Mouse (Mus musculus) v-Abl transformed pro-B cells (cell line): ENCODE measurements at regions not wholly inside any gene's neighbourhood (a gene's known extent, or its start where the extent isn't known, plus 50 kb on each side); places are given as distances from the start of the nearest gene placed in this dataset.

Source experiments
- in situ Hi-C, 2 experiments: fragments of 400-800 bp; cut with MboI; formaldehyde crosslinking; loops; one replicate each; pipeline ENCODE4 v1.15.1; 2025; ENCODE audit not compliant: unreplicated experiment in 2 of 2

DNA sequence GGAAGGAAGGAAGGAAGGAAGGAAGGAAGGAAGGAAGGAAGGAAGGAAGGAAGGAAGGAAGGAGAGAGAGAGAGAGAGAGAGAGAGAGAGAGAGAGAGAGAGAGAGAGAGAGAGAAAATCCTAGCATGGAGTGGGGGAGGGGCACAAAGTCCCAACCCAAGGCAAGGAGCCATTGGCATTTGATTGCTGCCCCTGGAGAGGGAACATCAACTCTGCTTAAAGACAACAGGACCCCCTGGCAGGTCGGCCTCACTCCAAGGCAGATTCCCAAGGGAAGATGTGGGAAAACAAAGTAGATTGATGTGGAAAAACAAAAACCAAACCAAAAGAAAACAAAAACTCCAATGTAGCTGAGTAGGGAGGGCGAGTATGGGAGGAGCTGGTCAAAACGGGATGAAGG, 49.9 kb upstream of the Fzd10 start:
- in situ Hi-C loops, result no loop called here

DNA sequence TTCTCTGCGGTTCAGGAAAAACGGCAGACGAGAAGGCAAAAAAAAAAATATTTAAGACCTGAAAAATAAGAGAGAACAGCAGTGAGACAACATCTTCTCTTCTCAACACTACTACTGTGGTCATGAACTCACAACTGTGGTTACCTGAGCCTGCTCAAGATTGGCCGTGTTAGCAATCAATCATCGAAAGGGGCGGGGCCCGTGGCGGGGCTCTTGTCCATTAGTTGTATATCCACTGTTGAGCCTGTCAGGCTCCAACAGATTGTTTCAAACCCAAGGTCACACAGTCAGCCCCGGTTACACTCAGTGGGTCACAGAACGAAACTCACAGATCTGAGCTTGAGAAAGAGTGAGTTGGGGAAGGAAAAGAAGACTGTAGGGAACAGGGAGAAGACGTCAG, 50.8 kb upstream of the Fzd10 start:
- in situ Hi-C loops, result no loop called here

DNA sequence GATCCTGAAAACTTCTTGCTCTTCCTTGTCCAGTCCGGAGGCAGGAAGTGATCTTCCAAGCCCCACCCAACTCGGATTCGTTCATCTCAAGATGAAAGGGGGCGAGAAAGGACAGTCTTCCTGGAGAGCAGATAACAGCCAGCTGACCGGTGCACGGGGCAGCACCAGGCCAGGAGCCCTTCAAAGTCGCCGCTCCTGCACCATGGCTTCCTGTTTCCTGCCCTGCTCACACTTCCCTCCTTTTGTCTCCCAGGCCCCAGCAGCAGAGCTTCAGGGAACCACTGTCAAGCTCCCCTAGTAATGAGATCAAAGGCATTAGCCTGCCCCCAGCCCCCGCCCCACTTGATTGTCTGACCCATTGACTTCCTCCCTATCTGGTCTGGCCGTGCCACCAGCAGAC, 58.6 kb upstream of the Fzd10 start:
- in situ Hi-C loops, result no loop called here

DNA sequence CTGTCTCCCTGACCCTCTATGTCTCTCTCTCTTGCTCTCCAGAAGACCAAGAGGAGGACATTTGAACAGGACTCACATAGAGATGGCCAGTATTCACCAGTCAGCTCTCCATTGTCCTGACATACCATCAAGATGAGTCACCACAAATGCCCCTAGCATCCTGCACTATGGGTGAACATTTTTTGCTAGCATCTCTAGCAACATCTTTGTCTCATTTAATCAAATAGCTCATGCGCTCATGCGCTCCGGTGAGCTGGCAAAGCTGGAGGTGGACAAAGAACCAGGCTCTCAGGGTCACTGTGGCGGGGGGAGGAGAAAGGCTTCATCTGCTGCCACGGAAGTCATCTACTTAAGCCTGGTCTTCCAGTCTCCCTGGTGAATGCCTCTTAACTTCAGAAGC, 62.0 kb upstream of the Fzd10 start:
- in situ Hi-C loops, result no loop called here

DNA sequence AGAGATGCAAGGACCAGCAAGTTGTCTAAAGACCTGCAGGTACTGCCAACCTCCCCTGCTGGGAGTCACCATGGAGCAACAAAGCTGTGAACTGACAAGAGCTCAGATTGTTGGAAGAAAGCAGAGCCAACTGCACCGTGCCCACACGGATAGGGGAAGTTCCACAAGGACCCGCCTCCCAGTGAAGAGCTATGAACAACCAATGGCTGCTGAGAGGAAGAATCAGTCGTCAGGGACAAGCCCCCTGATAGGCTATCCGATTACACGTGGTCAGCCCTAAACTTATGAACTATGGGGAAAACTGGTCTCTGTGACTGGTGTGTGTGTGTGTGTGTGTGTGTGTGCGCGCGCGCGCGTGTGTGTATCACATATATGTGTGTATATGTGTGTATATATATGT, 63.4 kb upstream of the Fzd10 start:
- in situ Hi-C loops, result no loop called here

DNA sequence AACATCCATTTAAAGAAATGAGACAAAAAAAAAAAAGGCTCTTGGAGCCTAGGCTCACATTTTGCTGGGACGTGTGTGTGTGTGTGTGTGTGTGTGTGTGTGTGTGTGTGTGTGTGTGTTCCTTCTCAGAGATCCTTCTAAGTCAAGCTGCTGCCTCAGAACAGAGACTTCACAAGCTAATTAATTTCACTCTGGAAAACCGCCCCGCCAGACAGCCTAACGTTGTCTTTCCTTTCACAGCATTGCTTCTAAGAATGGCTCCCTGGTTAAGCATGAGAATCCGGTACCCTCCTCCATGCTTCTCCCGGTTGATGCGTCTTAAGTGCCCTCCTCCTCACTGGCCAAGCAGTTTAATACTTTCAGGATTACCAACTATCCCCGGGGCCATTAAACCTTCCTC, 64.3 kb upstream of the Fzd10 start:
- in situ Hi-C loops, result no loop called here

DNA sequence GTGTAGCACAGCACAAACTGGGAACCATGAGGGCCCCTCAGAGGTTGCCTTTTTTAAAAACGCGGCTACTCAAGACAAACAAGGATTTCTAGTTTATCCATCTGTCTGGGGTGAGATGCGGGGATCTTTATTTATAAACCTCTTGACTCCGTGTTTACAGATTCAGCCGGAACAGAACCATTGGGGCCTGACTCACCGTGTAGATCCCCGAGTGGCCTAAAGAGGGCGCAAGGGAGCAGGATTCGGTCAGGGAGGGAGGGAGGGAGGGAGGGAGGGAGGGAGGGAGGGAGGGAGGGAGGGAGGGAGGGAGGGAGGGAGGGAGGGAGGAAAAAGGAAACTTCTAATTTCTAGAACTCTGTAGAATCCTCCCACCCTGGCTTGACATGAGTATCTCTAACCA, 73.4 kb upstream of the Fzd10 start:
- in situ Hi-C loops, result no loop called here

DNA sequence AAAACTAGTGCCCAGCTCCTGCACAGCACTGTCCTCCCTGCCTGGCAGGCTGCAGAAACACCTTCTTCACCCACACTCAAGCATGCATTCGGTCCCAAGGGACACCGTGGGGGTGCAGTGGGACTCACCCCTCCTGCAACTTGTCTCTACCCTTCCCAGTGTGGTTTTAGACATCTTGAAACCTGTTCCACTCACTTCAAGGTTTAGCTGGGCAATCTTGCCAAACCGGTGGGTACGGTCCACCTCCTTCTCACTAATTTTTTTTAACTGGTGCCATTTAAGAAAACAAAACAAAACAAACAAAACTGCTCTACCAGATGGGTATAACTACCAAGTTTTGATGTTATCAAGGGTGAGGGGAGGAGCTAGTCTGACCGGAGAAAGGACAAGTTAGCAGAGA, 74.2 kb upstream of the Fzd10 start:
- in situ Hi-C loops, result no loop called here

DNA sequence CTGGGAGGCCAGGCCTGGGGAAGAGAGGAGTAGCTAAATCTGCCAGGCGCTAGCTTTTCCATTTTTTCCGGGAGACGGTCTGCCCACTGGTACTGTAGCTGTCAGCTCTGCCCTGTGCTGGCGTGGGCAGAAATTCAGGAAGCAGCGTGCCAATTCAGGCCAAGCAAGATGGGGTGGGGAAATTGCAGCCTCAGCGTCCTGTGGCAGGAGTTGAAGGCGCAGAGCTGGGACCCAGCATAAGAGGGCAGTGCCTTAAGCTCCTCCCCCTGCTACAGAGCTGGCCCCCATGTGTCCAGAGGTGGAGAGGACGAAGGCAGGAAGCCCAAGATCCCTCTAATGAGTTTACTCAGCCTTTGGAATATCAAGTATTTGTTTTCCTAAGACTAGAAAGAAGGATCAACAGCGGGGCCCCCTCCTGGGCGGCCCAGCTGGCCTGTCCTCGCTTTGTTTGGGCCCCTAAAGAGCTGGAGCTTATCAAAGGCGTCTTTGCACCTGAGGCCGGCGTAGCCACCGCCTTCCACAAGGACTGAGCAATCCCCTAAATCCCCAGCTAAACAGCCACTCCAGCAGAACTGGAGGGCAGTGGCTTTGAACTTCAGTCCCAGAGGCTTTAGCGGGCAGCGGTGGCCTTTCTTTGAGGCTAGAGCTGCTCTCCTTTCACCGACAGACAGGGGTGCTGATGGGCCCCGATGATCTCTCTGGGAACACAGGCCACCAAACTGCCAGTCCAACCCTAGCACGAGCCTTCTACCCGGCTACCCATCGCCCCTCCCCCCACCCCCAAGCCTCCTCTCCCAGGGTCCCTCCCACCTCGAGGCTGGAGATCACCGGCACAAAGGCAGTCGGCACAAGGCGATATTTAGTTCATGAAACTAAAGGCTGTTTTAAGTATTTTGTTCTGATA, 76.0 kb upstream of the Fzd10 start:
- in situ Hi-C loops, result loop anchor here (25.0 kb wide), 1 partner anchor 1063 kb away; the partner anchor contains the start of gene Mmp17 (in 2 of the 2)

DNA sequence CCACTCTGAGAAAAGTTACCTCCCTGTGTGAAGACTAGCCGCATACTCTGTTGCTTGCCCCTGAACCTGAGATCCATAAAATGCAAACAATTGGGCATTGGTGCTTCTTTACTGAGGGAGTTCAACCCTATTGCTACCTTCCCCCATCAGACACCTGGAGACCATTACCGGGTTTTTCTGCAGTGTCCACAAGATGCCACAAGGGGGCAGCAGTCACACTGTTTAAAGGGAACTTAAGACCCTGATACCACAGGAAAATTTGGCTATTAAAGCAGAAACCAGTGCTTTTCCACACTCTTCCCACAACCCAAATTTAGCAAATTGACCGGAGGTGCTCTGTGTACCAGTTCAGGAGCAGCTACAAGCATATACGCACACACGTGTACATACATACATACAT, 78.0 kb upstream of the Fzd10 start:
- in situ Hi-C loops, result loop anchor here (25.0 kb wide), 1 partner anchor 1065 kb away; the partner anchor contains the start of gene Mmp17 (in 2 of the 2)

DNA sequence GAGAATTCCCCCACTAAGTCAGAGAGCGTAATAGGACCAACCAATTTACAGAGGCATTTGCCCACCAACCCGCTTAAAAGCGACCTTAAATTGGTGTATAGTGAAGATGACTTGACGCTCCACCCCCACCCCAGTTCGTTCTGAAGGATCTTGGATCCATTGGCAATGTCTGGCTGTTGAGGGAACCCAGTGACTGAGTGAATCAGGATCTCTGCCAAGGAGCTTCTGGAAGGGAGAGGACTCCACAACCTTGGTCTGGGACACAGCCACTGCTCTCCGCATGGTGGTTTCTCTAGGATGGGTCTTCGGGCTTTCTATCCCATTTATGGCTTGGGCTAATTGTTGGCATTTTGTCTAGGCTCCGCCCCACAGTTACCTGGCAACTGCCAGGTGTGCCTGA, 83.3 kb upstream of the Fzd10 start:
- in situ Hi-C loops, result loop anchor here (25.0 kb wide), 1 partner anchor 1070 kb away; the partner anchor contains the start of gene Mmp17 (in 2 of the 2)

DNA sequence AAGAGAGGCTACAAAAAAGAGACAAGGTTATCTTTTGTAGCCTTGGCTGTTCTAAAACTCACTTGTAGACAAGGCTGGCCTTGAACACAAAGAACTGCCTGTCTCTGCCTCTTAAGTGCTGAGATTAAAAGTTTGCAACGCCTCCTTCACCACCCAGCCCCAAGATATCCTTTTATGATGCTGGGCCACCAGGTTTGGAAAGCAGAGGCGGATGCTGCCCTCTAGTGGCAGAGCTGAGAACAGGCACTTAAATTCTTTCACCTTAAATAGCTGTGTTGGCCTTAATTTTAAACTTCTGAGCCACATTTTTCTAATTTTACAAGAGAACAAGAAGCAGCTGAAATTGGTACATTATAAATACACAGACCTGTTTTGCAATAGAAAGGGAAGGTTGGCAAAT, 82.5 kb upstream of the Tmem132d start:
- in situ Hi-C loops, result loop anchor here (25.0 kb wide), 1 partner anchor 1072 kb away; the partner anchor contains the start of gene Mmp17 (in 2 of the 2)

DNA sequence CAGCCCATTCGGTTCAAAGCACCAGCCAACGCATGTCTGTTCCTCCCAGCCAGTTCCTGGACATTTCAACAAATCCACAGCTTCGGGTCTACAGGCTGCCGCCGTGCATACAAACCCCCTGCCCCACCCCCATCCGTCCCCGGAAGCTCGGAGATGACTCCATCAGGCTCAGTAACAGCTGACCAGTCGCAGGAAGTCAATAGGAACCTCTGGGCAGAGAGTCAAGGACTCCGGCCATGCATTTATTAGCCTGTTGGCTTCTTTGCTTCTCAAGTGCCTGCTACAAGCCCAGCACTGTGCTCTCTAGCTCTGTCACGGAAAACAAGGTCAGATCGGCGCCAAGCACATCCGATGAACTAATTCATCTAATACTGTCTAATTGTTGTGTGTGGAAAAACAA, 80.4 kb upstream of the Tmem132d start:
- in situ Hi-C loops, result loop anchor here (25.0 kb wide), 1 partner anchor 1074 kb away; the partner anchor contains the start of gene Mmp17 (in 2 of the 2)

DNA sequence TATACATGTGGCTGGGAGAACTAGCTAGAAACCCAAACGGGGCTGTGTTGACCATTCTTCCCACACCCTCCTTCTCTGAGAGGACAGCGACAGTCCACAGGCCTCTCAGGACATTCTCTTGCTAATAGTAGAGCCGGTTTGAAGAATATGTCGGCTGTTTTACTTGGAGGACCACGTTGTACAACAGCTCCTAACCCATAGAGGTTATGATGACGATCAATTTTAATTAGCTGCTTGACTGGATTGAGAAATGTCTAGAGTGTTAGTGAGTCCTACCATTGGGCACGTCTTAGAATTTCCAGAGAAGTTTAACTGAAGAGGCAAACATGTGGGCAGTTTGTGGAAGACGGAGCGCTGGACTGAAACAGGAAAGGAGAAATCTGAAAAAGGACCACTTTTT, 79.7 kb upstream of the Tmem132d start:
- in situ Hi-C loops, result loop anchor here (25.0 kb wide), 1 partner anchor 1075 kb away; the partner anchor contains the start of gene Mmp17 (in 2 of the 2)

DNA sequence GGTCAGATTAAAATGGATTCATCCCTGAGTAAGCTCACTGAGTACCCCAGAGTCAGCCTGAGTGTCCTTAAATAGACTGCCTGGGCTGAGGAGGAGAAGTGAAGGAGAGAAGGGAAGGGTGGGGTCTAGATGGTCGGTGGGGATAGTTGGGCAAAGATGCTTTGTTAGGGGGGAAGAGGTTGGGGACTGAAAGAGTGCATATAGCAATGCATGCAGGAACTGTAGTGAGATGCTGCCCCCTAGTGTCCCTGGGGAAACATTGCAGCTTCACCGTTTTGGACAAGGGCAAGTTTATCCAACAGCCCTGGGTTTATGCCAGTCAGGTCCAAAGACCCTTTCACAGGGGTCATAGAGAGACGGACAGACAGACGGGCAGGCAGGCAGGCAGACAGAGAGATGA, 71.6 kb upstream of the Tmem132d start:
- in situ Hi-C loops, result loop anchor here (25.0 kb wide), 1 partner anchor 1083 kb away; the partner anchor contains the start of gene Mmp17 (in 2 of the 2)

DNA sequence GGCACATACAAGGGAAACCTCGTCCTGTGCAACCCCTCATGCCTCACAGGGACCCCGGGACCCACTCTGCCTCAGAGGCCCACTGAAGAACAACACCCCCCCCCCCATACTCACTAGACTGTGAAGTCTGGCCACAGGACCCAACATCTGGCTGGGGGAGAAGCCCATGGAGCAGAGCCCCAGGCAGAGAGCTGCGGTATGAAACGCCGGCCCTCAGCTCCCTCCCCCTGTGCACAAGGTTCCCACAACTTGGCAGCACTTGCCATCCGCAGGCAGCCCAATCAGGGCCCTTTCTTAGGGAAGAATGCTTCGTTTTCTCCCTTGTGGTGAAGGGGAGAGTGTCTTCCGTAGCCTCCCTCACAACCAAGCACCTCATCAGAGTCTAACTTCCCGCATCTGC, 66.6 kb upstream of the Tmem132d start:
- in situ Hi-C loops, result no loop called here

DNA sequence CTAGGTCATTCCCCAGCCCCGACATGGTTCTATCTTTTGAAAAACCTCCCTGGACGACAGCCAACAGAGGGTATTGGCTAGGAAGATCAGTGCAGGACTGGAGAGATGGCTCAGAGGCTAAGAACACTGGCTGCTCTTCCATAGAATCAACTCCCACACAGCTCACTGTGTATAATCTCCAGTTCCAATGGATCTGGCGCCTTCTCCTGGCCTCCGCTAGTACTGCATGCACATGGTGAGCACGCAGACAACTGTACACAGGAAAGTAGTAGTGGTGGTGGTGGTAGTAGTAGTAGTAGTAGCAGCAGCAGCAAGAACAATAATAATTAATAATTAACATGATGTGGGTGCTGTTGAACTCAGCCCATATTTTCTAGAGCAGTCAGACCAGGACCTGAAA, 66.2 kb upstream of the Tmem132d start:
- in situ Hi-C loops, result no loop called here

DNA sequence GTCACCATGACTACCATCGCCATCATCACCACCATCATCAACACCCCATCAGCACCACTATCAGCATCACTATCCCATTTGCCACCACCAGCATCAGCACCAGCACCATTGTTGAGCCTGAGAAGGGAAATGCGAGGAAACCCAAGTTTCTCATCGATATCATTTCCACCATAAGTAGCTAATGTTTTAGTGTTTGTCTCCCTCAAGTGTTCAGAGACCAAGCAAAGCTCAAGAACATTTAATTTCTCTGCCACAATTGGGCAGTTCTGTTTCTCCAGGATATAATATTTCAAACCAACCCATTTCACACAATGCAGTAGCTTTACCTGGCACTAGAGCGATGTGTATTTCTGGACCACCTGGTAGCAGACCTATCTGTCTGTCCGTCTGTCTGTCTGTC, 59.7 kb upstream of the Tmem132d start:
- in situ Hi-C loops, result no loop called here

DNA sequence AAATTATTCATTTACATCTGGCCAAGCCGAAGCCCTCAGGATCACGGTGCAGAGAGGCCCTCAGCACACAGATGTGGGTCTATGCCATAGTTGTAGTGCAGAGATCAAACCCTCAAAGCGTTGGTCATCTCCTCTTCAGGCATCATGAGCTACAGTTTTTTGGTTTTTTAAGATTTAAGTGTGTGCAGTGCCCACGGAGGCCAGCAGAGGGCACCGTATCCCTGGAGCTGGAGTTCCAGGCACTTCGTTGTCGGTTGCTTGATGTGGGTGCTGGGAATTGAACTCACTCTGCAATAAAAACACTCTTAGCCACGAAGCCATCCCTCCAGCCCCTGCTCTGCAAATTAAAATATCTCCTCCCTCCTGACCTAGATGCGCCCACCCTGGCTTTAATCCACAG, 58.3 kb upstream of the Tmem132d start:
- in situ Hi-C loops, result no loop called here

DNA sequence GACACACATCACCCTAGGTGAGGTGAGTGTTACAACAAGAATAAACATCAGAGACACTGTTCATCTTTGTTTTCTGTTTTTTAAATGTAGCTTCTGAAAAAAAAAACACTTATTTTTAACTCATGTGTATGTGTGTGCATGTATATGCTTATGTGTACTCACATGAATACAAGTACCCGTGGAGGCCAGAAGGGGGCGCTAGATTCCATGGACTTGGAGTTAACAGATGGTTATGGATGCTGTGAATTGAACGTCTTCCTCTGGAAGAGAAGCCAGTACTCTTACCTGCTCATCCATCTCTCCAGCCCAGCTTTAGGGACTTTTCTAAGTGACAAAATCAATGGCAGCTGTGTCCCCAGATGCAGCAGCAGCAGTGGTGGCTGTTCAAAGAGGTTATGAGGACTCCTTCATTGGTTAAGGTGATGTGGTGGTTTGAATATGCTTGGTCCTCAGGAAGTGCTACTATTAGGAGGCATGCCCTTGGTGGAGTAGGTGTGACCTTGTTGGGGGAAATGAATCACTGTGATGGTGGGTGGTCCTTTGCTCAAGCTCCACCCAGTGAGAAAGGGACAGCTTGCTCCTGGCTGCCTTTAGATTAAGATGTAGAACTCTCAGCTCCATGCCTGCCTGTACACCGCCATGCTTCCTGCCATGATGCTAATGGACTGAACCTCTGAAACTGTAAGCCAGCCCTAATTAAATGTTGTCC, 56.1 kb upstream of the Tmem132d start:
- in situ Hi-C loops, result no loop called here

DNA sequence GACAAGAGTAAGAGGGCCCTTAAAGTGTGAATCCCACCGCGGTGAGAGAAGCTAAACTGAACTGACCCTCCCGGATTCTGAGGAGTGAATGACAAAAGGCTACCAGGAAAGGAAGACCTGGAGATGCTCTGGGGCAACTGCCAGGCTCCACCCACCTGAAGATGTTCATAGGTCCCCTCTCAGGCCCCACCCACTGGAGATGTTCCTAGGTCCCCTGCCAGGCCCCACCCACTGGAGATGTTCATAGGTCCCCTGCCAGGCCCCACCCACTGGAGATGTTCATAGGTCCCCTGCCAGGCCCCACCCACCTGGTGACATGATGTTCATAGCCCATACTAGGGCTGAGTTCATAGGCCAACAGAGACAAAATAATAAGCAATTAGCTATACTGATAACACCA, 54.5 kb upstream of the Tmem132d start:
- in situ Hi-C loops, result no loop called here
